Mouse (Mus musculus): Measurements from ENCODE around the gene Rbfox1. TPM values are rescaled to one million over a fixed set of nuclear protein-coding genes. Genes with fewer than 3 reads are reported as not detected.

Rbfox1 gene
- polyA plus RNA-seq, 2 experiments from 2014 or later: not detected

GRCm38 (mm10) chr16:6716214-6716911 lies 831.2 kb downstream of the Rbfox1 start:
- ATAC-seq: no peak

- no peak for ATAC-seq
Measured at GRCm38 (mm10) chr16:6719027-6719426, 833.9 kb downstream of the Rbfox1 start.

- ATAC-seq: no peak
Measured at GRCm38 (mm10) chr16:6732646-6733045, 847.5 kb downstream of the Rbfox1 start.

- no peak for ATAC-seq
Measured at GRCm38 (mm10) chr16:6733427-6733826, 848.3 kb downstream of the Rbfox1 start.

GRCm38 (mm10) chr16:6736566-6736965 lies 851.4 kb downstream of the Rbfox1 start:
- ATAC-seq: no peak

- ATAC-seq: no peak
Measured at GRCm38 (mm10) chr16:6736998-6737397, 851.8 kb downstream of the Rbfox1 start.

- ATAC-seq: no peak
Measured at GRCm38 (mm10) chr16:6746116-6746515, 861.0 kb downstream of the Rbfox1 start.

- ATAC-seq: no peak
Measured at GRCm38 (mm10) chr16:6750491-6750890, 865.3 kb downstream of the Rbfox1 start.

GRCm38 (mm10) chr16:6754847-6755246 lies 869.7 kb downstream of the Rbfox1 start:
- ATAC-seq: no peak

- ATAC-seq: no peak
Measured at GRCm38 (mm10) chr16:6769495-6770237, 884.5 kb downstream of the Rbfox1 start.

GRCm38 (mm10) chr16:6777506-6778185 lies 892.5 kb downstream of the Rbfox1 start:
- no peak for ATAC-seq

GRCm38 (mm10) chr16:6784144-6784543 lies 899.0 kb downstream of the Rbfox1 start:
- ATAC-seq: no peak

GRCm38 (mm10) chr16:6785026-6785425 lies 899.9 kb downstream of the Rbfox1 start:
- ATAC-seq: no peak

- ATAC-seq: no peak
Measured at GRCm38 (mm10) chr16:6791218-6791617, 906.1 kb downstream of the Rbfox1 start.

- ATAC-seq: no peak
Measured at GRCm38 (mm10) chr16:6791655-6792054, 906.5 kb downstream of the Rbfox1 start.

GRCm38 (mm10) chr16:6806246-6806645 lies 921.1 kb downstream of the Rbfox1 start:
- no peak for ATAC-seq

GRCm38 (mm10) chr16:6807835-6808234 lies 922.7 kb downstream of the Rbfox1 start:
- ATAC-seq: no peak

- no peak for ATAC-seq
Measured at GRCm38 (mm10) chr16:6813871-6814270, 928.7 kb downstream of the Rbfox1 start.

- ATAC-seq: no peak
Measured at GRCm38 (mm10) chr16:6821741-6822140, 936.6 kb downstream of the Rbfox1 start.

- ATAC-seq: no peak
Measured at GRCm38 (mm10) chr16:6829892-6830524, 944.9 kb downstream of the Rbfox1 start.

- no peak for ATAC-seq
Measured at GRCm38 (mm10) chr16:6833486-6833885, 948.3 kb downstream of the Rbfox1 start.

- no peak for ATAC-seq
Measured at GRCm38 (mm10) chr16:6835051-6835450, 949.9 kb downstream of the Rbfox1 start.

All from CD4-positive, CD25-positive, alpha-beta regulatory T cell, adult 4 months (primary cell).